Mouse (Mus musculus) myocyte (in vitro differentiated cells): ENCODE data around the gene Pdzd9. TPM values are rescaled to one million over a fixed set of nuclear protein-coding genes. Genes with fewer than 3 reads are reported as not detected.

Experiments used
- H3K27me3 ChIP-seq: one replicate; pipeline ENCODE4 v1.6.1; 2011; ENCODE audit not compliant: control insufficient read depth, insufficient read depth, insufficient read length
- H3K36me3 ChIP-seq: one replicate; pipeline ENCODE4 v1.6.1; 2011; ENCODE audit not compliant: control insufficient read depth, insufficient read depth
- H3K4me2 ChIP-seq: one replicate; pipeline ENCODE4 v1.6.1; 2011; ENCODE audit warnings: low read depth, control low read depth
- H3K4me3 ChIP-seq: one replicate; pipeline ENCODE4 v1.5.1; 2011; ENCODE audit warnings: mild to moderate bottlenecking, control low read depth, moderate library complexity
- H3K79me2 ChIP-seq: one replicate; pipeline ENCODE4 v1.6.1; 2011; ENCODE audit not compliant: control insufficient read depth, insufficient read depth
- H3ac ChIP-seq: one replicate; pipeline ENCODE4 v1.6.1; 2011; ENCODE audit not compliant: control insufficient read depth, insufficient read length
- CEBPB ChIP-seq: IDR thresholded peaks from 2 replicates; pipeline ENCODE4 v1.6.1; 2011; ENCODE audit warnings: mild to moderate bottlenecking, moderate library complexity; ENCODE audit not compliant: poor library complexity, insufficient read depth, severe bottlenecking
- E2F4 ChIP-seq: IDR thresholded peaks from one replicate; pipeline ENCODE4 v1.6.1; 2011; ENCODE audit warnings: mild to moderate bottlenecking, control low read depth, moderate library complexity; ENCODE audit not compliant: insufficient read depth
- MAX ChIP-seq: IDR thresholded peaks from one replicate; pipeline ENCODE4 v1.6.1; 2011; ENCODE audit warnings: low read depth, mild to moderate bottlenecking, control low read depth
- MYOD1 ChIP-seq, 3 experiments: IDR thresholded peaks; one replicate each; pipeline ENCODE4 v1.6.1; 2011; ENCODE audit warnings: control low read depth in 2 of 3, low read depth in 2 of 3, mild to moderate bottlenecking in 2 of 3, moderate library complexity in 1 of 3; ENCODE audit not compliant: insufficient read length in 2 of 3, control insufficient read depth in 1 of 3
- MYOG ChIP-seq, 3 experiments: IDR thresholded peaks; one replicate each; pipeline ENCODE4 v1.6.1; 2011; ENCODE audit warnings: control low read depth in 2 of 3, low read depth in 2 of 3, mild to moderate bottlenecking in 2 of 3; ENCODE audit not compliant: insufficient read length in 2 of 3, control insufficient read depth in 1 of 3, insufficient read depth in 1 of 3
- POLR2A ChIP-seq: IDR thresholded peaks from one replicate; pipeline ENCODE4 v1.6.1; 2011; ENCODE audit warnings: low read depth, mild to moderate bottlenecking, control low read depth, moderate library complexity; ENCODE audit not compliant: insufficient read length
- POLR2AphosphoS2 ChIP-seq: IDR thresholded peaks from one replicate; pipeline ENCODE4 v1.6.1; 2011; ENCODE audit warnings: low read depth, control low read depth; ENCODE audit not compliant: insufficient read length
- REST ChIP-seq: IDR thresholded peaks from one replicate; pipeline ENCODE4 v1.6.1; 2011; ENCODE audit warnings: mild to moderate bottlenecking, control low read depth, moderate library complexity; ENCODE audit not compliant: insufficient read depth, insufficient read length
- SRF ChIP-seq: IDR thresholded peaks from one replicate; pipeline ENCODE4 v1.6.1; 2011; ENCODE audit warnings: low read depth; ENCODE audit not compliant: control insufficient read depth, insufficient read length
- TCF12 ChIP-seq: IDR thresholded peaks from one replicate; pipeline ENCODE4 v1.6.1; 2011; ENCODE audit warnings: mild to moderate bottlenecking, control low read depth; ENCODE audit not compliant: poor library complexity, insufficient read depth, severe bottlenecking
- TCF3 ChIP-seq: IDR thresholded peaks from one replicate; pipeline ENCODE4 v1.6.1; 2011; ENCODE audit warnings: low read depth, control low read depth; ENCODE audit not compliant: insufficient read length
- USF1 ChIP-seq: IDR thresholded peaks from one replicate; pipeline ENCODE4 v1.6.1; 2011; ENCODE audit warnings: low read depth, mild to moderate bottlenecking, control low read depth, moderate library complexity
- polyA plus RNA-seq: library from polyadenylated mRNA; unstranded; fragments of >200 nt; fragmentation: generic; extraction: Trizol; gene quantifications from one replicate; pipeline ENCODE4 v1.2.1, GENCODE M21; 2012; ENCODE audit warnings: missing spikeins

The Pdzd9 gene
- polyA plus RNA-seq, 1 experiment = 0.16 TPM

DNA sequence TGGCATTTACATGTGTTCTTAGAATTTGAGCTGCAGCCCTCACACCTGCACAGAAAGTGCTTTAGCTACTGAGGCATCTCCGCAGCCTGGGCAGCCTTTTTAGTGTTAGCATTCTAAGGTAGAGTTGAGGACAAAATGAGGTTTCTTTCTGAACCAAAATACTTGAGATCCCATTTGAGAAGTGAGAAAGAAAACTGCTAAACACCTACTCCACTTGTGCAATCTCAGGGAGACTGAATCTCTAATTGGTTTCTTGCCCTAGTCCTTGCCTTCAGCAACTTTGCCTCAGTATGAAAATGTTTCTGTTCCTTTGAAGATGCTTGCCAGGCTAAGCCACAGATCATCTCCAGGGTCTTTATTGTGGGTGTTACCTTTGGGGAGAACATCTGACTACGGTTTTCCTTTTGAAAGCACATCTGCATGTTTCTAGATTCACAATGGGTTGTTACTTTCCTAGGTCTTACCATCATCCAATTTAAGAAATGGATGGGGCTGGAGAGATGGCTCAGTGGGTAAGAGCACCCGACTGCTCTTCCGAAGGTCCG, 23.8 kb upstream of the Pdzd9 start:
- TF ChIP-seq CEBPB (no peak), MAX (no peak), SRF (no peak), TCF3 (no peak), TCF12 (no peak), USF1 (no peak), POLR2AphosphoS2 (no peak), MYOD1 (IDR thresholded peaks at IDR 0.05; ENCODE audit: control insufficient read depth in 1 of 3, insufficient read length in 2 of 3, low read depth in 2 of 3) (no peak), POLR2A (no peak), REST (no peak)
- H3K36me3 ChIP-seq = no peaks in the 10 kb centered on the region
- H3K4me2 ChIP-seq = no peak overlapping the region
- H3K79me2 ChIP-seq = peaks cover 59% of the 10 kb centered on the region
- H3ac ChIP-seq = no peak overlapping the region
- H3K27me3 ChIP-seq = no peaks in the 10 kb centered on the region
- no peak overlapping the region for H3K4me3 ChIP-seq

DNA sequence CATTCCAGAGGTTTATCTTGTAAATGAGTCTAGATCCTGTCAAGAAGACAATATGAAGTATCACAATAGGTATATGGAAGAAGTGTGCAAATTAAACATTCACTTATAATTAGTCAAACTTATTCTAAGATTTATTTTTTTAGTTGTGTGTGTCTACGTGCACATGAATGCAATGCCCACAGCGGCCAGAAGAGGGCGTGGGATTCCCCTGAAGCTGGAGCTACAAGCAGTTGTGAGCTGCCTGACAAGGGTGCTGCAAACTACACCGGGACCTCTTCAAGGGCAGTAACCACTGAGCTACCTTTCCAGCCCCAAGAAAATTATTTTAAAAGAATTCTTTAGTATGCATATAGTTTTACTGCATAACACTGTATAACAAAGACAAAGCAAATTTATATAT, 20.5 kb upstream of the Pdzd9 start:
- no peaks in the 10 kb centered on the region for H3K36me3 ChIP-seq
- peaks cover 65% of the 10 kb centered on the region for H3K79me2 ChIP-seq
- no peak overlapping the region for H3K4me2 ChIP-seq
- no peak overlapping the region for H3K4me3 ChIP-seq
- H3K27me3 ChIP-seq = no peaks in the 10 kb centered on the region
- TF ChIP-seq USF1 (no peak), MYOD1 (IDR thresholded peaks at IDR 0.05; ENCODE audit: control insufficient read depth in 1 of 3, insufficient read length in 2 of 3, low read depth in 2 of 3) (no peak), SRF (no peak), CEBPB (no peak), TCF3 (no peak), POLR2AphosphoS2 (no peak), TCF12 (no peak), POLR2A (no peak), MAX (no peak), E2F4 (no peak), MYOG (IDR thresholded peaks at IDR 0.05; ENCODE audit: control insufficient read depth in 1 of 3, insufficient read depth in 1 of 3, insufficient read length in 2 of 3, low read depth in 2 of 3) (no peak), REST (no peak)
- H3ac ChIP-seq = no peak overlapping the region

DNA sequence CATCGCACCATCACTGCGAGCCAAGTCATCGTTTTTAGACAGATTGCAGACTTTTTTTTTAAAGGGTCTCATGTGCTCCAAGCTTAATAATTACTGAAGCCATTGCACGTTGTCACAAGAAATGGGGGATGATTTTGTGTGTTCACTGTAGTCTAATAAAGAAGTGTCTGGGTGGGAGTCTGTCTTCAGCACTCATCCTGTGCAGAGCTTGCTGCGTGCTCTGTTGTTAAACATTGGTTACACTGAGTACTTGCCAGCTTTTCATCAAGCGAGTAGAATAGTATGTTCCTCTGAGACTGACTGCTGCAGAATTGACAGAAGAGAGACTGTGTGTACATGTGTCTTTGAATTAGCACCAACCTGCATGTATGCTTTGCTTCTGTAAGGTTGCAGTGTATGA, 15.1 kb upstream of the Pdzd9 start:
- Histone ChIP-seq H3K27me3 (no peaks in the 10 kb centered on the region), H3K4me2 (peak overlapping the region; percentile 28), H3K4me3 (no peak overlapping the region), H3ac (no peak overlapping the region), H3K36me3 (no peaks in the 10 kb centered on the region), H3K79me2 (peaks cover 83% of the 10 kb centered on the region)
- TF ChIP-seq POLR2A = no peak
- no peak for TF ChIP-seq E2F4
- no peak for TF ChIP-seq MYOD1 (IDR thresholded peaks at IDR 0.05; ENCODE audit: control insufficient read depth in 1 of 3, insufficient read length in 2 of 3, low read depth in 2 of 3)
- TF ChIP-seq REST = no peak
- TF ChIP-seq USF1 = no peak

DNA sequence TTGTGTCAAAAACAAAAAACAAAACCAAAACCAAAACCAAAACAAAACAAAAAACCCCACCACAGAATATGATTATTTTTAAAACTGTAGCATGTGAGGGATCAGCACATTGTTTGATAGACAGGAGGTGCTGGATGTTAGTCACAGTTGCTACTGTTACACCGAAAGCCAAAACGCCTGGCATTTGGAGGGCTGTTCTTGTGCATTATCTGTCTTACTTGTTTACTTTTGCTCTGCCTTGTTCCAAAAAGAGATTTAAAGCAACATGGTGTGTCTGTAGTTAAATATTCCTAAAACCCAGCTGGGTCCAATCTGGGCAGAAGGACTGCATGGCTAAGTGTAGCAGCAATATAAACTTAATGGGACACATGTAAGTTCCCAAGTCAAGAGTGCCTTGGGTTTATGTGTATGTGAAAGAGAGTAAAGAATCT, 14.6 kb upstream of the Pdzd9 start:
- H3K4me3 ChIP-seq = no peak overlapping the region
- H3K36me3 ChIP-seq = no peaks in the 10 kb centered on the region
- peaks cover 87% of the 10 kb centered on the region for H3K79me2 ChIP-seq
- H3ac ChIP-seq = no peak overlapping the region
- peak in 1 of 3 experiments; percentile 32 for TF ChIP-seq MYOD1 (IDR thresholded peaks at IDR 0.05; ENCODE audit: control insufficient read depth in 1 of 3, insufficient read length in 2 of 3, low read depth in 2 of 3)
- peak; percentile 0 for TF ChIP-seq USF1
- TF ChIP-seq MAX = no peak
- H3K27me3 ChIP-seq = no peaks in the 10 kb centered on the region
- peak overlapping the region; percentile 28 for H3K4me2 ChIP-seq

DNA sequence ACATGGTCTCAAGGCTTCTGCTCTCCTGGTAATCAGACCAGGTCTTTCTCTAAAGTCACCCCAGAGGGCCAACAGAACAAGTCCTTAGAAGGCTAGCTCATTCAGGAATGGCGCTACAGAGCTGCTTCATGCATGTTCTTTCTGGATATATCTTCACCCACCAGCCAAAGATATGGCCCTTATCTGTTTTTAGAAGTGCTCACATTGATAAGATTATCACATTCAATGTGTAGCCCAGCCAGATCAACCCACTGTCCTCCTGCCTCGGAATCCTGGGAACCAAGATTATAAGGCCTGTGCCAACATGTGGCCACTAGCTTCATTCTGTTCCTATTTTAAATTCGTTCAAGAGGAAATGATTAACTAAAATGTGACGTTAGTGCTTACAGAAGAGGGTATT, 11.9 kb upstream of the Pdzd9 start:
- Histone ChIP-seq H3K4me2 (no peak overlapping the region), H3K4me3 (no peak overlapping the region), H3K27me3 (no peaks in the 10 kb centered on the region), H3K79me2 (peaks cover 84% of the 10 kb centered on the region), H3K36me3 (no peaks in the 10 kb centered on the region), H3ac (no peak overlapping the region)
- no peak for TF ChIP-seq REST
- TF ChIP-seq USF1 = no peak
- TF ChIP-seq POLR2A = no peak
- no peak for TF ChIP-seq MYOD1 (IDR thresholded peaks at IDR 0.05; ENCODE audit: control insufficient read depth in 1 of 3, insufficient read length in 2 of 3, low read depth in 2 of 3)
- TF ChIP-seq TCF12 = no peak
- TF ChIP-seq SRF = no peak
- TF ChIP-seq E2F4 = no peak
- no peak for TF ChIP-seq POLR2AphosphoS2
- no peak for TF ChIP-seq MYOG (IDR thresholded peaks at IDR 0.05; ENCODE audit: control insufficient read depth in 1 of 3, insufficient read depth in 1 of 3, insufficient read length in 2 of 3, low read depth in 2 of 3)
- no peak for TF ChIP-seq CEBPB
- TF ChIP-seq TCF3 = no peak
- TF ChIP-seq MAX = no peak
